Mouse (Mus musculus): ENCODE measurements around the gene Hist1h2bk.

GRCm38 (mm10) chr13:22036149-22036956 lies 683 bp downstream of the Hist1h2bk start:
- TF ChIP-seq CTCF (IDR thresholded peaks at IDR 0.05; ENCODE audit: extremely low read depth, insufficient read depth, insufficient read length, insufficient replicate concordance), result no peak
- no peak for TF ChIP-seq POLR2A (IDR thresholded peaks at IDR 0.05; ENCODE audit: low read depth, low read length)

All from spleen, adult 2 months (tissue).